Mouse (Mus musculus): ENCODE measurements around the gene Tango2. TPM values are rescaled to one million over a fixed set of nuclear protein-coding genes. Genes with fewer than 3 reads are reported as not detected.

Tango2 gene
- polyA plus RNA-seq, 1 experiment from 2014 or later, result 16.9 TPM

- Histone ChIP-seq H3K9me3 (ENCODE audit: control insufficient read depth, low read length) (no peaks in the 10 kb centered on the region), H3K27ac (replicated peaks) (peak overlapping the region; percentile 18; the same call in 1 of the 2 replicates), H3K4me3 (ENCODE audit: low read depth, low read length) (no peak overlapping the region), H3K27me3 (ENCODE audit: control insufficient read depth, insufficient read depth, low read length) (no peaks in the 10 kb centered on the region), H3K4me1 (replicated peaks; ENCODE audit: control insufficient read depth, insufficient read depth) (no peaks in the 10 kb centered on the region), H3K4me2 (replicated peaks; ENCODE audit: low read depth) (no peak overlapping the region), H3K36me3 (ENCODE audit: control insufficient read depth, insufficient read depth, low read length) (no peaks in the 10 kb centered on the region), H3K9ac (ENCODE audit: low read length) (no peak overlapping the region)
- WGBS, result 74% methylated on average over 14 of the region's 14 CpGs
- ATAC-seq (ENCODE audit: low FRiP score, low TSS enrichment) (no peak), DNase-seq (ENCODE audit: low spot score) (no peak)
- TF ChIP-seq CTCF (IDR thresholded peaks at IDR 0.05; ENCODE audit: low read depth), result no peak
These were observed 40.9 kb upstream of the Tango2 start for GRCm38 (mm10) chr16:18388583-18389435.

- no peak overlapping the region for H3K4me3 ChIP-seq (ENCODE audit: low read depth, low read length)
- H3K9me3 ChIP-seq (ENCODE audit: control insufficient read depth, low read length), result no peaks in the 10 kb centered on the region
- TF ChIP-seq EP300 (optimal IDR thresholded peaks at IDR 0.05) (no peak), CTCF (IDR thresholded peaks at IDR 0.05; ENCODE audit: low read depth) (no peak)
- 0 out of 2 replicates have a peak overlapping the region, but pooled peaks have one; percentile 6 for H3K27ac ChIP-seq (replicated peaks)
- DNase-seq (ENCODE audit: low spot score) (no peak), ATAC-seq (ENCODE audit: low FRiP score, low TSS enrichment) (no peak)
- no peak overlapping the region for H3K9ac ChIP-seq (ENCODE audit: low read length)
- no peaks in the 10 kb centered on the region for H3K27me3 ChIP-seq (ENCODE audit: control insufficient read depth, insufficient read depth, low read length)
- no peak overlapping the region for H3K4me2 ChIP-seq (replicated peaks; ENCODE audit: low read depth)
- no peaks in the 10 kb centered on the region for H3K4me1 ChIP-seq (replicated peaks; ENCODE audit: control insufficient read depth, insufficient read depth)
- WGBS, result 27% methylated on average over 5 of the region's 7 CpGs
- H3K36me3 ChIP-seq (ENCODE audit: control insufficient read depth, insufficient read depth, low read length), result no peaks in the 10 kb centered on the region
These were observed 40.0 kb upstream of the Tango2 start for GRCm38 (mm10) chr16:18387704-18388582.

- Histone ChIP-seq H3K4me2 (replicated peaks; ENCODE audit: low read depth) (no peak overlapping the region), H3K27me3 (ENCODE audit: control insufficient read depth, insufficient read depth, low read length) (no peaks in the 10 kb centered on the region), H3K9me3 (ENCODE audit: control insufficient read depth, low read length) (no peaks in the 10 kb centered on the region), H3K9ac (ENCODE audit: low read length) (no peak overlapping the region), H3K4me1 (replicated peaks; ENCODE audit: control insufficient read depth, insufficient read depth) (no peaks in the 10 kb centered on the region), H3K27ac (replicated peaks) (no peak overlapping the region), H3K36me3 (ENCODE audit: control insufficient read depth, insufficient read depth, low read length) (no peaks in the 10 kb centered on the region), H3K4me3 (ENCODE audit: low read depth, low read length) (no peak overlapping the region)
- TF ChIP-seq CTCF (IDR thresholded peaks at IDR 0.05; ENCODE audit: low read depth) (no peak), EP300 (optimal IDR thresholded peaks at IDR 0.05) (no peak)
- ATAC-seq (ENCODE audit: low FRiP score, low TSS enrichment) (no peak), DNase-seq (ENCODE audit: low spot score) (no peak)
- 73% methylated on average over 3 of the region's 3 CpGs for whole genome bisulfite sequencing
These were observed 39.1 kb upstream of the Tango2 start for GRCm38 (mm10) chr16:18386972-18387371.

- DNase-seq (ENCODE audit: low spot score) (no peak), ATAC-seq (ENCODE audit: low FRiP score, low TSS enrichment) (no peak)
- Histone ChIP-seq H3K27ac (replicated peaks) (no peak overlapping the region), H3K9me3 (ENCODE audit: control insufficient read depth, low read length) (no peaks in the 10 kb centered on the region), H3K27me3 (ENCODE audit: control insufficient read depth, insufficient read depth, low read length) (no peaks in the 10 kb centered on the region), H3K4me2 (replicated peaks; ENCODE audit: low read depth) (no peak overlapping the region), H3K36me3 (ENCODE audit: control insufficient read depth, insufficient read depth, low read length) (no peaks in the 10 kb centered on the region), H3K9ac (ENCODE audit: low read length) (no peak overlapping the region), H3K4me1 (replicated peaks; ENCODE audit: control insufficient read depth, insufficient read depth) (no peaks in the 10 kb centered on the region), H3K4me3 (ENCODE audit: low read depth, low read length) (no peak overlapping the region)
- TF ChIP-seq CTCF (IDR thresholded peaks at IDR 0.05; ENCODE audit: low read depth), result no peak
- no peak for TF ChIP-seq EP300 (optimal IDR thresholded peaks at IDR 0.05)
- WGBS, result 76% methylated on average over 7 of the region's 7 CpGs
These were observed 38.5 kb upstream of the Tango2 start for GRCm38 (mm10) chr16:18386451-18386850.

GRCm38 (mm10) chr16:18385411-18385810 lies 37.5 kb upstream of the Tango2 start:
- Histone ChIP-seq H3K4me3 (ENCODE audit: low read depth, low read length) (no peak overlapping the region), H3K4me1 (replicated peaks; ENCODE audit: control insufficient read depth, insufficient read depth) (no peaks in the 10 kb centered on the region), H3K9me3 (ENCODE audit: control insufficient read depth, low read length) (no peaks in the 10 kb centered on the region), H3K9ac (ENCODE audit: low read length) (no peak overlapping the region), H3K27me3 (ENCODE audit: control insufficient read depth, insufficient read depth, low read length) (no peaks in the 10 kb centered on the region), H3K27ac (replicated peaks) (no peak overlapping the region), H3K4me2 (replicated peaks; ENCODE audit: low read depth) (no peak overlapping the region), H3K36me3 (ENCODE audit: control insufficient read depth, insufficient read depth, low read length) (no peaks in the 10 kb centered on the region)
- TF ChIP-seq EP300 (optimal IDR thresholded peaks at IDR 0.05), result no peak
- TF ChIP-seq CTCF (IDR thresholded peaks at IDR 0.05; ENCODE audit: low read depth), result no peak
- WGBS, result 70% methylated on average over 5 of the region's 5 CpGs
- ATAC-seq (ENCODE audit: low FRiP score, low TSS enrichment) (no peak), DNase-seq (ENCODE audit: low spot score) (no peak)

All from stomach, postnatal 0 days (tissue).